ENCODE assay signal across 20 mouse cellular contexts in the genomic region with DNA sequence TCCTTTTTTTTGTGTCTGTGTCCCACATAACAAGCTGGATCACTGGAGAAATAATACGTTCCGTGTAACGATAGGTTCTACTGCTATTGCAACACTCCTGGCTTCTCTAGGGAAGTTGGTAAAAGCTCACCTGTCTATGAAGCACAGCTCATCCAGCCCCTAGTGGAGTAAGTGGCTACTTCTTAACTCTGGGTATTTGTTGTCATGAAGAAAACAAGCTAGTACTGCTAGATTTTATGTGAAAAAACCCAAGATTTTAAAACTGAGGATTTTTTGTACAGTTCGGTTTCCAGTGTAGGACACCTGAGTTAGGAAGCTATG.
"Had no signal": no experiment of that assay in that cellular context is flagged by ENCODE, and none has a peak within 500 bp of the region (broad histone marks: within the 10 kb centered on the region; RNA-seq: fewer than 3 reads in every experiment).

No protein-coding gene starts in this region.

- H3K9me3 ChIP-seq: megakaryocyte, embryonic 14.5 days; midbrain, embryonic 10.5 days; midbrain, embryonic 13.5 days; neural tube, embryonic 13.5 days; stomach, embryonic 15.5 days had no signal

- ATAC-seq: midbrain, embryonic 13.5 days; midbrain, embryonic 16.5 days had no signal

- H3K9ac ChIP-seq: liver, embryonic 14.5 days; midbrain, embryonic 13.5 days; neural tube, embryonic 13.5 days; stomach, embryonic 15.5 days had no signal

- H3K4me1 ChIP-seq: megakaryocyte, embryonic 14.5 days; midbrain, embryonic 10.5 days; midbrain, embryonic 13.5 days; neural tube, embryonic 13.5 days; stomach, embryonic 15.5 days had no signal

- H3K36me3 ChIP-seq: midbrain, embryonic 10.5 days; midbrain, embryonic 13.5 days; neural tube, embryonic 13.5 days; stomach, embryonic 15.5 days had no signal

- H3K27ac ChIP-seq: left cerebral cortex, adult 2 months; liver, embryonic 14.5 days; midbrain, embryonic 10.5 days; midbrain, embryonic 13.5 days; neural tube, embryonic 13.5 days; stomach, embryonic 15.5 days had no signal

- DNase-seq: kidney, adult 2 months; kidney, postnatal 14 days; kidney, postnatal 4 days; layer of hippocampus, adult 9-11 months; layer of hippocampus, postnatal 36 days; retina, postnatal 1 day; right cerebral cortex, postnatal 25 days; spleen, adult 18-20 months; thymus, adult 18-20 months; thymus, postnatal 4 days had no signal

- H3K4me2 ChIP-seq: liver, embryonic 11.5 days; midbrain, embryonic 13.5 days; neural tube, embryonic 13.5 days; stomach, embryonic 15.5 days had no signal

- H3K4me3 ChIP-seq: left cerebral cortex, adult 2 months; megakaryocyte, embryonic 14.5 days; midbrain, embryonic 10.5 days; midbrain, embryonic 13.5 days; myocyte; neural tube, embryonic 13.5 days; stomach, embryonic 15.5 days had no signal

- H3K27me3 ChIP-seq: megakaryocyte, embryonic 14.5 days; midbrain, embryonic 13.5 days; neural tube, embryonic 13.5 days; stomach, embryonic 15.5 days had no signal
